Mouse (Mus musculus) liver, postnatal 0 days (tissue): Measurements from ENCODE around the gene Mettl24.

ENCODE experiments used
- CTCF ChIP-seq: sonication (generic); IDR thresholded peaks from 2 replicates; pipeline ENCODE4 v1.5.1; 2016; ENCODE audit warnings: antibody characterized with exemption, low read depth
- EP300 ChIP-seq: IDR thresholded peaks from 2 replicates; pipeline ENCODE4 v1.6.1; 2016; ENCODE audit warnings: antibody characterized with exemption, low read depth, mild to moderate bottlenecking

- TF ChIP-seq EP300 (no peak), CTCF (no peak)
Measured at GRCm38 (mm10) chr10:40851138-40851537, 168.1 kb downstream of the Mettl24 start.
